Mouse (Mus musculus): ENCODE measurements around the gene Cyld. TPM values are rescaled to one million over a fixed set of nuclear protein-coding genes. Genes with fewer than 3 reads are reported as not detected.

Gene Cyld
- polyA plus RNA-seq, 1 experiment, result 5.6 TPM

- Histone ChIP-seq H3ac (ENCODE audit: control insufficient read depth, insufficient read length) (no peak overlapping the region), H3K36me3 (ENCODE audit: control insufficient read depth, insufficient read depth) (no peaks in the 10 kb centered on the region), H3K4me3 (no peak overlapping the region), H3K27me3 (ENCODE audit: control insufficient read depth, insufficient read depth, insufficient read length) (no peaks in the 10 kb centered on the region), H3K4me2 (ENCODE audit: low read depth) (no peak overlapping the region), H3K79me2 (ENCODE audit: control insufficient read depth, insufficient read depth) (no peaks in the 10 kb centered on the region)
- TF ChIP-seq E2F4 (IDR thresholded peaks at IDR 0.05; ENCODE audit: insufficient read depth), result no peak
- TF ChIP-seq TCF3 (IDR thresholded peaks at IDR 0.05; ENCODE audit: insufficient read length, low read depth), result no peak
- no peak for TF ChIP-seq MYOD1 (IDR thresholded peaks at IDR 0.05; ENCODE audit: control insufficient read depth in 1 of 3, insufficient read length in 2 of 3, low read depth in 2 of 3)
- TF ChIP-seq REST (IDR thresholded peaks at IDR 0.05; ENCODE audit: insufficient read depth, insufficient read length), result no peak
- no peak for TF ChIP-seq MYOG (IDR thresholded peaks at IDR 0.05; ENCODE audit: control insufficient read depth in 1 of 3, insufficient read depth in 1 of 3, insufficient read length in 2 of 3, low read depth in 2 of 3)
- TF ChIP-seq MAX (IDR thresholded peaks at IDR 0.05; ENCODE audit: low read depth), result no peak
- TF ChIP-seq POLR2A (IDR thresholded peaks at IDR 0.05; ENCODE audit: insufficient read length, low read depth), result no peak
- TF ChIP-seq TCF12 (IDR thresholded peaks at IDR 0.05; ENCODE audit: insufficient read depth, poor library complexity, severe bottlenecking), result no peak
- TF ChIP-seq USF1 (IDR thresholded peaks at IDR 0.05; ENCODE audit: low read depth), result no peak
- no peak for TF ChIP-seq POLR2AphosphoS2 (IDR thresholded peaks at IDR 0.05; ENCODE audit: insufficient read length, low read depth)
- TF ChIP-seq CEBPB (IDR thresholded peaks at IDR 0.05; ENCODE audit: insufficient read depth, poor library complexity, severe bottlenecking), result no peak
- TF ChIP-seq SRF (IDR thresholded peaks at IDR 0.05; ENCODE audit: control insufficient read depth, insufficient read length, low read depth), result no peak
Measured at GRCm38 (mm10) chr8:88675372-88676165, 21.3 kb upstream of the Cyld start.

DNA sequence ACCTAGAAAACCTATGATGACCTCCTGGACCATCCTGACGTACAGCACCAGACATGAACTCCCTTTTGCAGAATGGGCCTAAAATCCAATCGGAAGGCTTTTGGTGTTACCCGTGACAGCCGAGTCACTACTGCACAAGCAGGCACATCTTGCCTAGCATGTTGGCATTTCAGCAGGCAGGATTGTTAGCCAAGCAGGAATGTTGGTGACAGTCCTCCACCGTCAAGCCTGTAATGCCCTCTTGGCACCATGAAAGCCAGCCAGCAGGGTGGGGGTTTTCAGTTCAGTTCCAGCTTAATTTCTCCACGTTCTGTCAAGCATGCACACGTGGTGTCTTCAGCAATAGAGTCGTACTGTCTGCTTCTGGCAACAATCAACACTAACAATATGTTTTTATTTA, 19.8 kb upstream of the Cyld start:
- TF ChIP-seq POLR2AphosphoS2 (IDR thresholded peaks at IDR 0.05; ENCODE audit: insufficient read length, low read depth) (no peak), MYOG (IDR thresholded peaks at IDR 0.05; ENCODE audit: control insufficient read depth in 1 of 3, insufficient read depth in 1 of 3, insufficient read length in 2 of 3, low read depth in 2 of 3) (no peak)
- no peak overlapping the region for H3K4me2 ChIP-seq (ENCODE audit: low read depth)

GRCm38 (mm10) chr8:88680566-88680965, 16.3 kb upstream of the Cyld start:
- Histone ChIP-seq H3ac (ENCODE audit: control insufficient read depth, insufficient read length) (no peak overlapping the region), H3K36me3 (ENCODE audit: control insufficient read depth, insufficient read depth) (no peaks in the 10 kb centered on the region), H3K4me3 (no peak overlapping the region), H3K27me3 (ENCODE audit: control insufficient read depth, insufficient read depth, insufficient read length) (no peaks in the 10 kb centered on the region), H3K4me2 (ENCODE audit: low read depth) (no peak overlapping the region), H3K79me2 (ENCODE audit: control insufficient read depth, insufficient read depth) (no peaks in the 10 kb centered on the region)
- no peak for TF ChIP-seq MAX (IDR thresholded peaks at IDR 0.05; ENCODE audit: low read depth)
- TF ChIP-seq SRF (IDR thresholded peaks at IDR 0.05; ENCODE audit: control insufficient read depth, insufficient read length, low read depth), result no peak
- no peak for TF ChIP-seq USF1 (IDR thresholded peaks at IDR 0.05; ENCODE audit: low read depth)
- no peak for TF ChIP-seq TCF12 (IDR thresholded peaks at IDR 0.05; ENCODE audit: insufficient read depth, poor library complexity, severe bottlenecking)
- no peak for TF ChIP-seq MYOG (IDR thresholded peaks at IDR 0.05; ENCODE audit: control insufficient read depth in 1 of 3, insufficient read depth in 1 of 3, insufficient read length in 2 of 3, low read depth in 2 of 3)
- TF ChIP-seq TCF3 (IDR thresholded peaks at IDR 0.05; ENCODE audit: insufficient read length, low read depth), result no peak
- no peak for TF ChIP-seq POLR2A (IDR thresholded peaks at IDR 0.05; ENCODE audit: insufficient read length, low read depth)
- no peak for TF ChIP-seq POLR2AphosphoS2 (IDR thresholded peaks at IDR 0.05; ENCODE audit: insufficient read length, low read depth)

More for the DNA sequence above, 19.8 kb upstream of the Cyld start:
- Histone ChIP-seq H3K36me3 (ENCODE audit: control insufficient read depth, insufficient read depth) (no peaks in the 10 kb centered on the region), H3ac (ENCODE audit: control insufficient read depth, insufficient read length) (no peak overlapping the region), H3K79me2 (ENCODE audit: control insufficient read depth, insufficient read depth) (no peaks in the 10 kb centered on the region), H3K4me3 (no peak overlapping the region), H3K27me3 (ENCODE audit: control insufficient read depth, insufficient read depth, insufficient read length) (no peaks in the 10 kb centered on the region)

GRCm38 (mm10) chr8:88681046-88681445, 15.8 kb upstream of the Cyld start:
- no peaks in the 10 kb centered on the region for H3K27me3 ChIP-seq (ENCODE audit: control insufficient read depth, insufficient read depth, insufficient read length)
- H3ac ChIP-seq (ENCODE audit: control insufficient read depth, insufficient read length), result no peak overlapping the region
- TF ChIP-seq POLR2A (IDR thresholded peaks at IDR 0.05; ENCODE audit: insufficient read length, low read depth), result no peak
- TF ChIP-seq POLR2AphosphoS2 (IDR thresholded peaks at IDR 0.05; ENCODE audit: insufficient read length, low read depth), result no peak
- no peak for TF ChIP-seq MYOG (IDR thresholded peaks at IDR 0.05; ENCODE audit: control insufficient read depth in 1 of 3, insufficient read depth in 1 of 3, insufficient read length in 2 of 3, low read depth in 2 of 3)
- TF ChIP-seq E2F4 (IDR thresholded peaks at IDR 0.05; ENCODE audit: insufficient read depth), result no peak
- no peak for TF ChIP-seq MYOD1 (IDR thresholded peaks at IDR 0.05; ENCODE audit: control insufficient read depth in 1 of 3, insufficient read length in 2 of 3, low read depth in 2 of 3)
- no peak for TF ChIP-seq TCF3 (IDR thresholded peaks at IDR 0.05; ENCODE audit: insufficient read length, low read depth)
- no peak for TF ChIP-seq TCF12 (IDR thresholded peaks at IDR 0.05; ENCODE audit: insufficient read depth, poor library complexity, severe bottlenecking)
- TF ChIP-seq SRF (IDR thresholded peaks at IDR 0.05; ENCODE audit: control insufficient read depth, insufficient read length, low read depth), result no peak
- TF ChIP-seq REST (IDR thresholded peaks at IDR 0.05; ENCODE audit: insufficient read depth, insufficient read length), result no peak
- no peak for TF ChIP-seq USF1 (IDR thresholded peaks at IDR 0.05; ENCODE audit: low read depth)
- no peak for TF ChIP-seq MAX (IDR thresholded peaks at IDR 0.05; ENCODE audit: low read depth)
- no peak for TF ChIP-seq CEBPB (IDR thresholded peaks at IDR 0.05; ENCODE audit: insufficient read depth, poor library complexity, severe bottlenecking)
- no peak overlapping the region for H3K4me2 ChIP-seq (ENCODE audit: low read depth)
- H3K79me2 ChIP-seq (ENCODE audit: control insufficient read depth, insufficient read depth), result no peaks in the 10 kb centered on the region
- no peaks in the 10 kb centered on the region for H3K36me3 ChIP-seq (ENCODE audit: control insufficient read depth, insufficient read depth)
- H3K4me3 ChIP-seq, result no peak overlapping the region
